Mouse (Mus musculus): Measurements from ENCODE around the gene Dlg2.

Gene Dlg2

GRCm38 (mm10) chr7:91591261-91592170, 1115.0 kb downstream of the Dlg2 start:
- DNase-seq: no peak

GRCm38 (mm10) chr7:91598549-91598948, 1122.1 kb downstream of the Dlg2 start:
- no peak for DNase-seq

- no peak for DNase-seq
Observed at GRCm38 (mm10) chr7:91601307-91601706, 1124.8 kb downstream of the Dlg2 start.

- DNase-seq: peak; percentile 7
Observed at GRCm38 (mm10) chr7:91603561-91603960, 1127.1 kb downstream of the Dlg2 start.

- peak; percentile 15 for DNase-seq
Observed at GRCm38 (mm10) chr7:91653033-91653432, 1176.6 kb downstream of the Dlg2 start.

GRCm38 (mm10) chr7:91659498-91659897, 1183.0 kb downstream of the Dlg2 start:
- DNase-seq: no peak

GRCm38 (mm10) chr7:91672236-91673017, 1196.0 kb downstream of the Dlg2 start:
- no peak for DNase-seq

GRCm38 (mm10) chr7:91674401-91674800, 1197.9 kb downstream of the Dlg2 start:
- no peak for DNase-seq

- DNase-seq: no peak
Observed at GRCm38 (mm10) chr7:91677934-91678333, 1201.5 kb downstream of the Dlg2 start.

GRCm38 (mm10) chr7:91687930-91688329, 1211.5 kb downstream of the Dlg2 start:
- DNase-seq: no peak

GRCm38 (mm10) chr7:91689829-91690228, 1213.4 kb downstream of the Dlg2 start:
- DNase-seq: no peak

- no peak for DNase-seq
Observed at GRCm38 (mm10) chr7:91709853-91710252, 1233.4 kb downstream of the Dlg2 start.

- no peak for DNase-seq
Observed at GRCm38 (mm10) chr7:91711184-91711583, 1234.7 kb downstream of the Dlg2 start.

- DNase-seq: no peak
Observed at GRCm38 (mm10) chr7:91715776-91716175, 1239.3 kb downstream of the Dlg2 start.

GRCm38 (mm10) chr7:91716696-91717095, 1240.2 kb downstream of the Dlg2 start:
- DNase-seq: no peak

GRCm38 (mm10) chr7:91720318-91720717, 1243.8 kb downstream of the Dlg2 start:
- DNase-seq: no peak

GRCm38 (mm10) chr7:91724397-91724796, 1247.9 kb downstream of the Dlg2 start:
- no peak for DNase-seq

- no peak for DNase-seq
Observed at GRCm38 (mm10) chr7:91740748-91741147, 1264.3 kb downstream of the Dlg2 start.

- DNase-seq: no peak
Observed at GRCm38 (mm10) chr7:91753151-91753861, 1276.8 kb downstream of the Dlg2 start.

- no peak for DNase-seq
Observed at GRCm38 (mm10) chr7:91767648-91768047, 1291.2 kb downstream of the Dlg2 start.

- DNase-seq: no peak
Observed at GRCm38 (mm10) chr7:91778673-91779072, 1302.2 kb downstream of the Dlg2 start.

GRCm38 (mm10) chr7:91784617-91785016, 1308.1 kb downstream of the Dlg2 start:
- no peak for DNase-seq

GRCm38 (mm10) chr7:91785445-91785844, 1309.0 kb downstream of the Dlg2 start:
- no peak for DNase-seq

All from cerebellum, adult 11-12 months (tissue).